Mouse (Mus musculus) lung, postnatal 0 days (tissue): ENCODE measurements around the gene Plagl1.

ENCODE experiments used
- CTCF ChIP-seq: IDR thresholded peaks from 2 replicates; pipeline ENCODE4 v1.5.1; 2016; ENCODE audit warnings: antibody characterized with exemption, mild to moderate bottlenecking
- EP300 ChIP-seq: IDR thresholded peaks from 2 replicates; pipeline ENCODE4 v1.6.1; 2016; ENCODE audit warnings: antibody characterized with exemption, mild to moderate bottlenecking, control low read depth

DNA sequence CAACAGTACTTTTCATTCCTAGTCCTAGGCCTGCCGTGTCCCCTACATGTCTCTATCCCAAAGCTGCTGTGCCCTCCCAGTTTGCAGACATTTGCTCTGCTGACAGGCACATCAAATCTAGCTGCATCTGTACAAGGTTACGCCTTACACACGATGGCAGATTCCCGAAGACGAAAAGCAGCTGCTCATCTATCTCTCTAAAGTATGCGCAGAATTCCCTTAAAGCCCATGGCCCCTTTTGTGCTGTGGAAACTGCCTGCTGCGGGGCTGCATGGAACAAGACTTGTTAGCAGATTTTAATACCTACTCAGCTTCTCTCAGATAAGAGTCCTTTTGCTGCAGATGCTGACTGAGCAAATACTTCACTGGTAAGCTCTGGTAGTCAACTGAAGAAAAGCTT, 119.9 kb downstream of the Plagl1 start:
- TF ChIP-seq CTCF (no peak), EP300 (no peak)
